Mouse (Mus musculus) heart, postnatal 0 days (tissue): ENCODE results near the gene Cds1. TPM values are rescaled to one million over a fixed set of nuclear protein-coding genes. Genes with fewer than 3 reads are reported as not detected.

ENCODE experiments used
- ATAC-seq: fragments of 200-750 bp; cut with Nextera tagmentation; 2 replicates; pipeline ENCODE4 v1.8.0; 2017; ENCODE audit warnings: low read depth, moderate number of reproducible peaks, moderate library complexity; ENCODE audit not compliant: insufficient read depth
- DNase-seq: peaks from one replicate; pipeline ENCODE4 v3.0.0-alpha.2; 2016; ENCODE audit warnings: low spot score
- H3K27ac ChIP-seq: fragments of 300-500 bp; sonication (generic); 2 replicates; pipeline ENCODE4 v1.5.1; 2014; ENCODE audit warnings: low read depth, mild to moderate bottlenecking
- H3K27me3 ChIP-seq: fragments of 300-500 bp; sonication (generic); 2 replicates; pipeline ENCODE4 v1.6.1; 2014; ENCODE audit warnings: low read length, mixed read lengths; ENCODE audit not compliant: control insufficient read depth, insufficient read depth
- H3K36me3 ChIP-seq: fragments of 300-500 bp; sonication (generic); replicated peaks from 2 replicates; pipeline ENCODE4 v1.6.1; 2014; ENCODE audit warnings: low read length, mixed read lengths; ENCODE audit not compliant: control insufficient read depth, insufficient read depth
- H3K4me1 ChIP-seq: fragments of 300-500 bp; sonication (generic); 2 replicates; pipeline ENCODE4 v1.6.1; 2014; ENCODE audit warnings: antibody characterized with exemption; ENCODE audit not compliant: control insufficient read depth, insufficient read depth
- H3K4me2 ChIP-seq: fragments of 300-500 bp; sonication (generic); 2 replicates; pipeline ENCODE4 v1.6.1; 2014; ENCODE audit warnings: low read depth, mild to moderate bottlenecking, low read length, moderate library complexity
- H3K4me3 ChIP-seq: fragments of 300-500 bp; sonication (generic); 2 replicates; pipeline ENCODE4 v1.5.1; 2014; ENCODE audit warnings: low read depth, low read length
- H3K9ac ChIP-seq: fragments of 300-500 bp; sonication (generic); replicated peaks from 2 replicates; pipeline ENCODE4 v1.6.1; 2014; ENCODE audit warnings: low read depth, low read length, mixed read lengths
- H3K9me3 ChIP-seq: fragments of 300-500 bp; sonication (generic); replicated peaks from 2 replicates; pipeline ENCODE4 v1.6.1; 2016; ENCODE audit warnings: low read length; ENCODE audit not compliant: control insufficient read depth
- CTCF ChIP-seq: IDR thresholded peaks from 2 replicates; pipeline ENCODE4 v1.5.1; 2016; ENCODE audit warnings: antibody characterized with exemption, control low read depth, low read depth
- EP300 ChIP-seq: IDR thresholded peaks from 2 replicates; pipeline ENCODE4 v1.6.1; 2016; ENCODE audit warnings: antibody characterized with exemption, low read depth
- WGBS: fragments of 180-500 bp; shearing (Covaris S2); extraction: QIAGEN DNeasy Blood & Tissue Kit; methylation state at CpG from one replicate; pipeline ENCODE4 v1.1.7; 2014; 5-methylcytosine and 5-hydroxymethylcytosine counted together
- polyA plus RNA-seq: library from polyadenylated mRNA; unstranded; fragments of >200 nt; fragmentation: Nextera tagmentation; extraction: Ambion mirVana; gene quantifications from 2 replicates; pipeline ENCODE4 v1.2.1, GENCODE M21; 2015
- total RNA-seq: library from RNA; depleted of rRNA; stranded (reverse); fragments of >200 nt; gene quantifications from 2 replicates; pipeline ENCODE4 v1.2.3, GENCODE M21; 2014; ENCODE audit warnings: low replicate concordance

The Cds1 gene
- total and polyA plus RNA-seq, 2 experiments from 2014 or later, result 0.45 to 7.0 TPM

- no peak for DNase-seq
- no peak overlapping the region for H3K27ac ChIP-seq
- H3K27me3 ChIP-seq, result no peaks in the 10 kb centered on the region
- ATAC-seq, result no peak
- H3K4me1 ChIP-seq, result no peaks in the 10 kb centered on the region
- WGBS, result 95% methylated on average over 5 of the region's 5 CpGs
- H3K36me3 ChIP-seq, result peaks cover 71% of the 10 kb centered on the region
- H3K9me3 ChIP-seq, result no peaks in the 10 kb centered on the region
- no peak overlapping the region for H3K4me3 ChIP-seq
- no peak overlapping the region for H3K9ac ChIP-seq
- H3K4me2 ChIP-seq, result no peak overlapping the region
- TF ChIP-seq CTCF, result no peak
- TF ChIP-seq EP300, result no peak
Measured at GRCm38 (mm10) chr5:101840476-101840875, 75.5 kb downstream of the Cds1 start.

DNA sequence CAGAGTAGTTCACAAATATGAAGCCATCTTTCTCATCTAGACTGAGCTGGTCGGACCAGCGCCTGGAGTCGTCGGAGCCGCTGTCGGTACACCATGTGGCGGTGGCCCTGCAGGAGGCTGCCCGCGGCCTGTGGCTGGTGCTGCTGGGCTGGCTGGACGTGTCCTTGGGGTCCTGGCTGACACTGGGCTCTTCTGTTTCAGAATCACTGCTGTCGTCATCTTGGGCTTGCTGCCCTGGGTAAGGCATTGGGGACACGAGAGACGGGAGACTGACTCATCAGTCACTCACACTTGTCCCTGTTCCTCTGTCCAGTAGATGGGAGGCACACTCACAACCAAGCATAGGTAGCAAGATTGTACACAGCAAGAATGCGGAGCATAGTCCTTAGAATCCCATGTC lies 80.1 kb downstream of the Cds1 start:
- peaks cover 97% of the 10 kb centered on the region for H3K36me3 ChIP-seq
- TF ChIP-seq CTCF (no peak), EP300 (no peak)
- no peak overlapping the region for H3K9ac ChIP-seq
- no peak for ATAC-seq
- WGBS, result 86% methylated on average over 14 of the region's 14 CpGs
- no peaks in the 10 kb centered on the region for H3K27me3 ChIP-seq
- no peak overlapping the region for H3K4me3 ChIP-seq
- no peaks in the 10 kb centered on the region for H3K4me1 ChIP-seq
- no peak for DNase-seq
- no peak overlapping the region for H3K4me2 ChIP-seq
- no peaks in the 10 kb centered on the region for H3K9me3 ChIP-seq
- H3K27ac ChIP-seq, result no peak overlapping the region

DNA sequence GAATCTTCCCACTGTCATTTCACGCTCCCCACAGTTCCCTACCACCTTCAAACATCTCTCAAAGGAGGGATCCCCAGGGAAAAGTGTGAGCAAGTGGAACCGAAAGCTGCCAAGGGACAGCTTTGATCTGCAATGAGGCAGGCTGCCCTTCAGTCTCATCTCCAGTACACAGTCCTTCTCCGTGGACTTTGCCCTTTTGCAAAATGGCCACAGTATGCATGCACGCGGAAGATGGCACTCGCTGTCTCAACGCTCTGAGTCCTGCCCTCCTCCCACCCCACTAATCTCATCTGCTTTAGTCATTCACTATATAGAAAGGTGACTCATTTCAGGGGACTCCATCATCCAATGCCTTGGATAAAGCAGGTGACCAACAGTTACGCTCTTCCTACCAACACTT lies 81.0 kb downstream of the Cds1 start:
- DNase-seq (no peak), ATAC-seq (no peak)
- Histone ChIP-seq H3K36me3 (peaks cover 97% of the 10 kb centered on the region), H3K27me3 (no peaks in the 10 kb centered on the region), H3K4me3 (no peak overlapping the region), H3K27ac (no peak overlapping the region), H3K4me2 (no peak overlapping the region), H3K9me3 (no peaks in the 10 kb centered on the region), H3K9ac (no peak overlapping the region), H3K4me1 (no peaks in the 10 kb centered on the region)
- TF ChIP-seq CTCF (no peak), EP300 (no peak)
- 95% methylated on average over 8 of the region's 8 CpGs for WGBS

DNA sequence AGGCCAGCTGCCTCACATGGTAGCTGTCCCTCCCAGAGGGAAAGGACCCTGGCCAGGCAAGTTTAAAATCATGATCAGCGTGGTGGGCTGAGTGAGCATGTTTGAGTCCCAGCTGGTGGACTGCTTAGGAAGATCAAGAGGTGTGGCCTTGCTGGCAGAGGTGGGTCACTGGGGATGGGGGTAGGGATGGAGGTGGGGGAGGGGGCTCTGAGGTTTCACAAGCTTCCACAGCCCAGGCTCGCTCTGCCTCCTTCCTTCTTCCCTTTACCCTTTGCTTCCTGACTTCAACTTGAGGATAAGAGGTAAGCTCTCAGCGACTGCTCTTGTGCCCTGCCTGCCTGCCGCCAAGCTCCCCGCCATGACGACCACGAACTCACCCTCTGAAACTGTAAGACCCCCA lies 82.4 kb downstream of the Cds1 start:
- Histone ChIP-seq H3K9ac (no peak overlapping the region), H3K4me1 (no peaks in the 10 kb centered on the region), H3K4me3 (no peak overlapping the region), H3K4me2 (no peak overlapping the region), H3K36me3 (peaks cover 97% of the 10 kb centered on the region), H3K27ac (no peak overlapping the region), H3K9me3 (no peaks in the 10 kb centered on the region), H3K27me3 (no peaks in the 10 kb centered on the region)
- DNase-seq (no peak), ATAC-seq (no peak)
- TF ChIP-seq CTCF (no peak), EP300 (no peak)
- 77% methylated on average over 7 of the region's 7 CpGs for WGBS

DNA sequence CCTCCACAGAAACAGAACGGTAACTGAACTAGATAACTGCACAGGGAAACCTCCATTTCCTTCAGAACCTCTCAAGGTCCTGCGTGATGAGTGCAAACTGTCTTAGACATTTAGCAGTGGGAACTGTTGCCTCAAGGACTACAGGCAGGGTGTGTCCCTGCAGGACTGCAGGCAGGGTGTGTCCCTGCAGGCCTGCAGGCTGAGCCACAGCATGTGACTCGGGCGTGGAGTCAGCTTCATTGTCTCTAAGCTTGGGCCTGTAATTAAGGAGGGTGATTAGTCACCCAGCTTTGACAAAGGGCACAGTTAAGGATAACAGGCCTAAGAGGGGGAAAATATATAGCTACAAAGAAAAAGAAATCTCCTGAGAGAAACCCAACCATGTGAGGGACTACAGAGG lies 82.8 kb downstream of the Cds1 start:
- no peak overlapping the region for H3K9ac ChIP-seq
- no peak overlapping the region for H3K4me3 ChIP-seq
- WGBS, result 72% methylated on average over 4 of the region's 4 CpGs
- H3K9me3 ChIP-seq, result no peaks in the 10 kb centered on the region
- DNase-seq, result no peak
- no peak overlapping the region for H3K27ac ChIP-seq
- H3K4me2 ChIP-seq, result no peak overlapping the region
- ATAC-seq, result no peak
- H3K27me3 ChIP-seq, result no peaks in the 10 kb centered on the region
- H3K4me1 ChIP-seq, result no peaks in the 10 kb centered on the region
- TF ChIP-seq CTCF (no peak), EP300 (no peak)
- H3K36me3 ChIP-seq, result peaks cover 97% of the 10 kb centered on the region

DNA sequence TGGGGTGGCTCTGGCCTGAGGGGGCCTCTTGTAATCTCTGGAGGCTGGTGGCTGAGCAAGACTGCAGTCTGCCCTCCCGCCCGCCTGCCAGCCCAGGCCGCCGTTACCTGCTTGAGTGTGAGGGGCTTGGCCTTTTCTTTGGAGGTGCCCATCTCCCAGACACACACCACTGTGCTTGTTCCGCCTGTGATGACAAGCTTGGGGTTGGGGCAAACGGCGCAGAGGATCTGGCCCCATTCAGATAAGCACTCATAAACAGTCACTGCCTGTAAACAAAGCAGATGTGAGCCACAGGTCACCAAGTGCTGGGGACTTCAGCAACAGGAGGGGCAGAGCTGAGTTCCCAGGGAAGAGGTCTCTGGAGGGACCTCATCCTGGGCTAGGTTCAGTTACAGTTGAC lies 86.2 kb downstream of the Cds1 start:
- no peaks in the 10 kb centered on the region for H3K27me3 ChIP-seq
- no peak overlapping the region for H3K4me2 ChIP-seq
- no peak overlapping the region for H3K27ac ChIP-seq
- H3K4me3 ChIP-seq, result no peak overlapping the region
- no peaks in the 10 kb centered on the region for H3K9me3 ChIP-seq
- H3K36me3 ChIP-seq, result peaks cover 98% of the 10 kb centered on the region
- TF ChIP-seq CTCF (no peak), EP300 (no peak)
- DNase-seq (no peak), ATAC-seq (no peak)
- 87% methylated on average over 7 of the region's 7 CpGs for WGBS
- H3K9ac ChIP-seq, result no peak overlapping the region
- no peaks in the 10 kb centered on the region for H3K4me1 ChIP-seq
